Mouse (Mus musculus) adrenal gland (tissue): Measurements from ENCODE around the gene Alkbh3.

Experiments used
- intact Hi-C: fragments of 180-260 bp; cut with DNase I; formaldehyde crosslinking; loops from one replicate; pipeline ENCODE4 v1.15.1; 2025

Alkbh3 gene

DNA sequence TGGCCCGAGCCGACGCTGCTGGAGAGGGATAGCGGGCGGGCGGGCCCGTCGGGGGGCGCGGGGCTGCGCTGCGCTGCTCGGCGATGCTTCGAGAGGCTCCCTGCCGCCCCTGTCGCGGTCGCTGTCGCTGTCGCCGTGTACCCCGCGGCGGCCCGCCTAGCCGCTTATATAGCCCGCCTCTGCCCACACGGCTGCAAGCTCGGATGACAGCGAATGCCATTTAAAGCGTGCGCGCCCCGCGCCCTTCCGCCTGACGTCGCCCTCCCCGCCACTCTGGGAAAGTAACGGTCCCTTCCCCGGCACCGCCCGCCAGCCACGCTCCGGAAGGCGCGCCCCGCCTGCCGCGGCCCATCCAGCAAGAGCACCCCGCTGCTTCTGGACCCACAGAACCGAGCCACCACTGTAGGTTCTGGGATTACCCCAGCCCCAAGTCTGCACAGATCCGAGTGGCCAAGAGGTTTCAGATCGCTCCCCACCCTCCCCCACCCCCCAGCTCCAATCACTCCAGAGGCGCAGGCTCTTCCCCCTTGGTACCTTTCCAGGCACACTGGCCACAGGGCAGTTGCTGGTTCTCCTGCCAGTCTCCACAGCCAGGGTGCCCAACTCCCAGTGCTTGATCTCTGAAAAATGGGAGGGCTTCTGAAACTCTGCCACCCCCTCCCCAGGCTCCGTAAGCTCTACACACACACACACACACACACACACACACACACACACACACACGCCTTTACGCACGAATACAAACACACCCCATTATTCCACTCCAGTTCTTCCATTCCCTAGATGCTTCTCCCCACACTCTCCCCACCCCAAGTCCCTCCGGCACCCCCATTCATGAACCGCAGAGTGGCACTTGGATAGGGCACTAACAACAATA lies 53.5 kb downstream of the Alkbh3 start, which contains the start of gene Gm13889:
TSS of gene Gm13889 (minus strand) at position 294 of the 877 bp plus-strand sequence.
- intact Hi-C loops: loop anchor here (5.0 kb wide), 1 partner anchor 75 kb away; no protein-coding TSS in a partner anchor

- intact Hi-C loops: loop anchor here (5.0 kb wide), 1 partner anchor 74 kb away; no protein-coding TSS in a partner anchor
Observed at GRCm38 (mm10) chr2:93956331-93956801, 54.2 kb downstream of the Alkbh3 start.

- intact Hi-C loops: loop anchor here (5.0 kb wide), 1 partner anchor 74 kb away; no protein-coding TSS in a partner anchor
Observed at GRCm38 (mm10) chr2:93955886-93956285, 54.7 kb downstream of the Alkbh3 start.

DNA sequence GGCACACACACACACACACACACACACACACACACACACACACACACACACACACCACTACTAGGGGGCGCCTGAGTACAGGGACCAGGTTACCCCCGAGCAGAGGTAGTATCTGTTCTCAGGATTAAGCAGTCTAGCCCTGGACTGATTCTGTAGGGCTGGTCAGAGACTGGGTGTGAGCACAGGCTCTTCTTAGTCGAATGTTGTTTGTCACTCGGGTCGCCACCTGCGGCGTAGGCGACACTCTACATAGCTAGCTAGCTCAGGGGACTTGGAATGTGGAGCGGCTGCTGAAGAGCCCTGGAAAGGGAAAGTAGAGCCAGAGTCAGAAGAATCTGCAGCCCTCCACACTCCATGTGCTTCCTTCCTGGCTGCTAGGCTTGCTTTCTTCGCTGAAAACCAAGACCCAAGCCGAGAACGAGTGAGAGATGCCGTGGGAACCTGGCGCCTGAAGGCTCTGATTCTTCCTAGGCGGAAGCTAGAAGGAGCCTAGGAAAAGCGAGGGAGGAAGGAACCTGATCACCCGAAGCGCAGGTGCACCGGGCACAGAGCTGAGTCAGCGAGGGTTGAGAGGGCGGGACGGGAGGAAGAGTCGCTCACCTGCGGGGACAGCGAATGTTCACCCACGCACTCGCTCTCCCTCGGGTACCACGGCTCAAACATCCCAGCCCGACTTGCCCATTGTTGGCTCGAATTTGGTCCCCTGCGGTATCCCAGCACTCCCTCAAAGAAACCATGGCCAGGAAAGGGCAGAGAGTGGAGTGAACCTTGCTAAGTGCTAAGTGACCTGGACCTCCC lies 55.6 kb downstream of the Alkbh3 start:
- intact Hi-C loops: loop anchor here (5.0 kb wide), 1 partner anchor 73 kb away; no protein-coding TSS in a partner anchor

DNA sequence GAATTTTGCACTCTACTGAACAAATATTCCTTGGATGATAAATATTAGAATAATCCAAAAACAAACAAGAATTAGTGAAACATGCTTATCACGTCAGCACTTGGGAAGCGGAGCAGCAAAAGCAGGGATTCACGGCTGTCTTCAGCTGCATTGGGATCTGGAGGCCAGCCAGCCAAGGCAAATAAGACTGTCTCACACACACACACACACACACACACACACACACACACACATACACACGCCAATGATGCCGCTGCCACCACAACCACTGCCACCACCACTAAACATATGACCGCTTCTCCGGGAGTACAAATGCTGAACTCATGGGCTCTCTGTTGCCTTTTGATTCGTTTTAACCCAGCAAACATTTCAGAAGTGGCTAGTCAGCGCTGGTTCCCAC lies 56.9 kb downstream of the Alkbh3 start:
- intact Hi-C loops: no loop called here

DNA sequence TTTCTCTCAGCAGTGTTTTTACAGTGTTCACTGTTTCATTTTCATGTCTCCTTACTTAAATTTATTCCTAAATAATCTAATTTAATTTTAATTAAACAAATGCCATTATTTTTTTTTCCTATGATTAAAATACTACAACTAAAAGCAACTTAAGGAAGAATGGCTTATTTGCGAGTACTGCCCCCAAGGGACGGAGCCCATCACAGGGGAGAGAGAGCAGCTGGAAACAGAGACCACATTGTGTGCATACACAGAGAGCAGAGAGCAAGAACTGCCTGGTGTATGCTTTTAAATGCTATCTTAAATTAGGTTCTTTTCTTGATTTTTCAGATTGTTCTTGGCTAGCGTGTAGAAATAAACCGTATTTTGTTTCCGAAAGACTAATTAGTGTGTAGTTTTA lies 63.6 kb downstream of the Alkbh3 start:
- intact Hi-C loops: loop anchor here (5.0 kb wide), 1 partner anchor 75 kb away; no protein-coding TSS in a partner anchor

DNA sequence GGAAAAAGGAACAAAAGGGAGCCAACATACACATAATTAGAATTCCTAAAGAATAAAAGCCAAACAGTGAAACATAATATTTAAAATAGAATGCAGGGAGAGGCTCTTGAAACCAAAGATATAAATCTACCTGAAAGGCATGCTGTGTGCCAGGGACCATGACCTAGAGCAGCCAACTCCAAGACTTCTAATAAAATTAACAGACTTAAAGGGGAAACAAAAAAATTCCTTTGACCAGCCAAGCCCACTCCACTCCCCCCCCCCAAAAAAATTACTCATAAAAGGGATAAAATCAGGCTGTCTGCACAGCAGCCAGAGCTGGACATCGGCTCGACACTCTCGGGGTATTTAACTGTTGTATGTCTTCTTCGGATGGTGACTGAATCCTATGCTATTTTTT lies 65.8 kb downstream of the Alkbh3 start:
- intact Hi-C loops: loop anchor here (5.0 kb wide), 1 partner anchor 73 kb away; no protein-coding TSS in a partner anchor

- intact Hi-C loops: no loop called here
Observed at GRCm38 (mm10) chr2:93944099-93944498, 66.5 kb downstream of the Alkbh3 start.

GRCm38 (mm10) chr2:93941670-93942069 lies 68.9 kb downstream of the Alkbh3 start:
- intact Hi-C loops: no loop called here

- intact Hi-C loops: no loop called here
Observed at GRCm38 (mm10) chr2:93938534-93938933, 72.1 kb downstream of the Alkbh3 start.
